Mouse (Mus musculus) CH12.LX (cell line): Measurements from ENCODE around the gene Pde4b.

Experiments used
- CHD1 ChIP-seq: IDR thresholded peaks from 2 replicates; pipeline ENCODE4 v1.6.1; 2012; ENCODE audit warnings: low read depth, low read length, improper control_type of control experiment, inconsistent platforms
- CTCF ChIP-seq, 2 experiments: IDR thresholded peaks in 1 of 2; conservative IDR thresholded peaks in 1 of 2; 2 replicates each; pipeline ENCODE4 v1.5.1; 2011 to 2012; ENCODE audit warnings: low read depth in 2 of 2, low read length in 2 of 2, improper control_type of control experiment in 1 of 2, inconsistent platforms in 1 of 2, mild to moderate bottlenecking in 1 of 2, moderate library complexity in 1 of 2
- EP300 ChIP-seq: IDR thresholded peaks from 2 replicates; pipeline ENCODE4 v1.6.1; 2011; ENCODE audit warnings: low read length, improper control_type of control experiment
- MAFK ChIP-seq: IDR thresholded peaks from 2 replicates; pipeline ENCODE4 v1.6.1; 2011; ENCODE audit warnings: low read length, improper control_type of control experiment; ENCODE audit not compliant: insufficient replicate concordance
- NELFE ChIP-seq: IDR thresholded peaks from 2 replicates; pipeline ENCODE4 v1.6.1; 2011; ENCODE audit warnings: low read depth, low read length, improper control_type of control experiment
- NRF1 ChIP-seq: IDR thresholded peaks from 2 replicates; pipeline ENCODE4 v1.6.1; 2014; ENCODE audit warnings: low read depth, mild to moderate bottlenecking, inconsistent platforms, low read length, improper control_type of control experiment, moderate library complexity
- POLR2A ChIP-seq: IDR thresholded peaks from 2 replicates; pipeline ENCODE4 v1.6.1; 2011; ENCODE audit warnings: low read depth, mild to moderate bottlenecking, improper control_type of control experiment, low read length
- TCF12 ChIP-seq: IDR thresholded peaks from 2 replicates; pipeline ENCODE4 v1.6.1; 2014; ENCODE audit warnings: low read depth, mild to moderate bottlenecking, inconsistent platforms, low read length, improper control_type of control experiment
- ZC3H11A ChIP-seq: IDR thresholded peaks from 2 replicates; pipeline ENCODE4 v1.6.1; 2012; ENCODE audit warnings: low read depth, mild to moderate bottlenecking, inconsistent platforms, low read length, improper control_type of control experiment
- ZKSCAN1 ChIP-seq: IDR thresholded peaks from 2 replicates; pipeline ENCODE4 v1.6.1; 2012; ENCODE audit warnings: low read depth, inconsistent platforms, low read length, improper control_type of control experiment, borderline replicate concordance
- ZNF384 ChIP-seq: IDR thresholded peaks from 2 replicates; pipeline ENCODE4 v1.6.1; 2012; ENCODE audit warnings: low read depth, low read length, improper control_type of control experiment, inconsistent platforms

DNA sequence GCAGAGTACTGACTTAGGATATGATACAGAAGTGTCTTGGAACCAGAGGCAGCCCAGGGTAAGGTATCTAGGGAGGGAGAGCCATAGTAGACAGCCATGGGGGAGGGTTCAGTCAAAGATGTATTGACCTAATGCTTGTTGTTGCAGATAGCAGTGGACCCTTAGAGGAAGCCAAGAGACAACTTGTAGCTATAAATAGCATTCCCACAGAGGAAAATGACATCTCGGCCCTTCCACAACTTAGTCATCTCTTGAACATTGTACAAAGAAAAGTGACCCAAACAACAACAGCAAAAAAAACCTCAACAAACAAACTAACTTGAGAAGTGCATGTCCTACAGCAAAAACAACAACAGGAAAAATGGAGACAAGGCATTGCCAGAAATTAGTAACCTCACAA, 143.6 kb downstream of the Pde4b start:
- no peak for TF ChIP-seq EP300
- no peak for TF ChIP-seq TCF12
- TF ChIP-seq CHD1, result no peak
- TF ChIP-seq POLR2A, result no peak
- no peak for TF ChIP-seq ZNF384
- TF ChIP-seq CTCF (conservative IDR thresholded peaks at IDR 0.05 in 1 of 2, IDR thresholded peaks at IDR 0.05 in 1 of 2; ENCODE audit: low read depth in 2 of 2, low read length in 2 of 2), result no peak
- TF ChIP-seq MAFK, result no peak
- TF ChIP-seq ZKSCAN1, result no peak
- TF ChIP-seq ZC3H11A, result no peak
- no peak for TF ChIP-seq NELFE
- TF ChIP-seq NRF1, result no peak
